Mouse (Mus musculus) midbrain, embryonic 13.5 days (tissue): ENCODE results near the gene Sftpa1. TPM values are rescaled to one million over a fixed set of nuclear protein-coding genes. Genes with fewer than 3 reads are reported as not detected.

Experiments
- ATAC-seq: fragments of 200-750 bp; cut with Nextera tagmentation; 2 replicates; pipeline ENCODE4 v1.8.0; 2017; ENCODE audit warnings: mild to moderate bottlenecking, moderate TSS enrichment, moderate library complexity
- H3K27ac ChIP-seq: fragments of 300-500 bp; sonication (generic); 2 replicates; pipeline ENCODE4 v1.5.1; 2015; ENCODE audit warnings: inconsistent platforms, mild to moderate bottlenecking, moderate library complexity
- H3K27me3 ChIP-seq: fragments of 300-500 bp; sonication (generic); 2 replicates; pipeline ENCODE4 v1.6.1; 2015; ENCODE audit warnings: mild to moderate bottlenecking, inconsistent platforms
- H3K36me3 ChIP-seq: fragments of 300-500 bp; sonication (generic); 2 replicates; pipeline ENCODE4 v1.6.1; 2015; ENCODE audit warnings: mild to moderate bottlenecking, inconsistent platforms
- H3K4me1 ChIP-seq: fragments of 300-500 bp; sonication (generic); replicated peaks from 2 replicates; pipeline ENCODE4 v1.6.1; 2015; ENCODE audit warnings: inconsistent platforms
- H3K4me2 ChIP-seq: fragments of 300-500 bp; sonication (generic); replicated peaks from 2 replicates; pipeline ENCODE4 v1.6.1; 2015; ENCODE audit warnings: moderate library complexity, mild to moderate bottlenecking, inconsistent platforms
- H3K4me3 ChIP-seq: fragments of 300-500 bp; sonication (generic); replicated peaks from 2 replicates; pipeline ENCODE4 v1.5.1; 2015; ENCODE audit warnings: mild to moderate bottlenecking, inconsistent platforms
- H3K9ac ChIP-seq: fragments of 300-500 bp; sonication (generic); replicated peaks from 2 replicates; pipeline ENCODE4 v1.6.1; 2015; ENCODE audit warnings: mild to moderate bottlenecking, inconsistent platforms
- H3K9me3 ChIP-seq: fragments of 300-500 bp; sonication (generic); 2 replicates; pipeline ENCODE4 v1.6.1; 2016; ENCODE audit warnings: mild to moderate bottlenecking, inconsistent platforms
- WGBS: fragments of 180-500 bp; shearing (Covaris S2); methylation state at CpG from one replicate; pipeline ENCODE4 v1.1.7; 2015; 5-methylcytosine and 5-hydroxymethylcytosine counted together
- polyA plus RNA-seq: library from polyadenylated mRNA; unstranded; fragments of >200 nt; fragmentation: Nextera tagmentation; extraction: Ambion mirVana; gene quantifications from 2 replicates; pipeline ENCODE4 v1.2.1, GENCODE M21; 2015

The Sftpa1 gene
- polyA plus RNA-seq, 1 experiment from 2014 or later: not detected

- no peaks in the 10 kb centered on the region for H3K27me3 ChIP-seq
- H3K36me3 ChIP-seq: no peaks in the 10 kb centered on the region
- no peaks in the 10 kb centered on the region for H3K4me1 ChIP-seq
- H3K4me3 ChIP-seq: no peak overlapping the region
- no peaks in the 10 kb centered on the region for H3K9me3 ChIP-seq
- 68% methylated on average over 5 of the region's 5 CpGs for WGBS
- no peak overlapping the region for H3K4me2 ChIP-seq
- no peak overlapping the region for H3K9ac ChIP-seq
- H3K27ac ChIP-seq: no peak overlapping the region
- no peak for ATAC-seq
Observed at GRCm38 (mm10) chr14:41167278-41167677, 35.7 kb downstream of the Sftpa1 start.

- Histone ChIP-seq H3K4me2 (no peak overlapping the region), H3K36me3 (no peaks in the 10 kb centered on the region), H3K27ac (no peak overlapping the region), H3K4me3 (no peak overlapping the region), H3K27me3 (no peaks in the 10 kb centered on the region), H3K4me1 (no peaks in the 10 kb centered on the region), H3K9ac (no peak overlapping the region), H3K9me3 (no peaks in the 10 kb centered on the region)
- no peak for ATAC-seq
- WGBS: 92% methylated on average over 1 of the region's 1 CpGs
Observed at GRCm38 (mm10) chr14:41168567-41168966, 37.0 kb downstream of the Sftpa1 start.

GRCm38 (mm10) chr14:41170514-41170913, 38.9 kb downstream of the Sftpa1 start:
- Histone ChIP-seq H3K27me3 (no peaks in the 10 kb centered on the region), H3K9me3 (no peaks in the 10 kb centered on the region), H3K4me2 (no peak overlapping the region), H3K27ac (no peak overlapping the region), H3K4me1 (no peaks in the 10 kb centered on the region), H3K9ac (no peak overlapping the region), H3K36me3 (no peaks in the 10 kb centered on the region), H3K4me3 (no peak overlapping the region)
- WGBS: 85% methylated on average over 2 of the region's 2 CpGs
- ATAC-seq: no peak

GRCm38 (mm10) chr14:41174802-41175201, 43.2 kb downstream of the Sftpa1 start:
- H3K4me1 ChIP-seq: no peaks in the 10 kb centered on the region
- H3K4me3 ChIP-seq: no peak overlapping the region
- ATAC-seq: no peak
- H3K27me3 ChIP-seq: no peaks in the 10 kb centered on the region
- H3K4me2 ChIP-seq: no peak overlapping the region
- H3K36me3 ChIP-seq: no peaks in the 10 kb centered on the region
- no peaks in the 10 kb centered on the region for H3K9me3 ChIP-seq
- 63% methylated on average over 1 of the region's 1 CpGs for WGBS
- no peak overlapping the region for H3K9ac ChIP-seq
- H3K27ac ChIP-seq: no peak overlapping the region

- Histone ChIP-seq H3K36me3 (no peaks in the 10 kb centered on the region), H3K4me3 (no peak within 1 kb of the TSS), H3K27ac (no peak within 1 kb of the TSS), H3K9me3 (no peaks in the 10 kb centered on the region), H3K4me2 (no peak within 1 kb of the TSS), H3K27me3 (no peaks in the 10 kb centered on the region), H3K4me1 (no peaks in the 10 kb centered on the region), H3K9ac (no peak within 1 kb of the TSS)
- ATAC-seq: no peak
- 86% methylated on average over 4 of the region's 4 CpGs for WGBS
Observed at GRCm38 (mm10) chr14:41185059-41185821, 53.7 kb downstream of the Sftpa1 start, which contains the start of gene Sftpd. Sftpd (minus strand) TSS chr14:41185149.

Other genes starting within 250 kb of the Sftpa1 start
- gene Sh2d4b, start 238.5 kb upstream of the Sftpa1 start, polyA plus RNA-seq: 1.2 and 1.4 TPM in 2 replicates
- gene Tspan14, start 165.0 kb upstream of the Sftpa1 start, polyA plus RNA-seq: 79.7 and 80.4 TPM in 2 replicates
- gene Fam213a, start 118.0 kb upstream of the Sftpa1 start, polyA plus RNA-seq: 66.9 and 67.2 TPM in 2 replicates
- gene Dydc2, start 62.6 kb upstream of the Sftpa1 start, polyA plus RNA-seq: 0.40 TPM in 1 of 2 replicates, not detected in the other
- not detected in 2 replicates for gene Dydc1, start 58.9 kb upstream of the Sftpa1 start, polyA plus RNA-seq
- gene Mat1a, start 26.7 kb upstream of the Sftpa1 start, polyA plus RNA-seq: not detected in 2 replicates
- not detected in 2 replicates for gene Mbl1, start 19.7 kb downstream of the Sftpa1 start, polyA plus RNA-seq
- not detected in 2 replicates for gene Sftpd, start 53.4 kb downstream of the Sftpa1 start, polyA plus RNA-seq
- 0.17 TPM in 1 of 2 replicates, not detected in the other for gene Gm2832, start 147.0 kb downstream of the Sftpa1 start, polyA plus RNA-seq
- not detected in 2 replicates for gene Gm5798, start 216.8 kb downstream of the Sftpa1 start, polyA plus RNA-seq